Mouse (Mus musculus): ENCODE results near the gene Anks1.
A peak's percentile ranks its signal among the peaks of the same experiment; 100 is the strongest.
"Not testable (repeated sequence)": the region's sequence is repeated elsewhere in the genome, so short reads cannot be mapped to it uniquely, and the experiment has no call there.

The Anks1 gene

GRCm38 (mm10) chr17:27931826-27932225 is 22.7 kb downstream of the Anks1 start:
- DNase-seq (ENCODE audit: low spot score in 2 of 2): no peak

GRCm38 (mm10) chr17:27934136-27934910 is 25.2 kb downstream of the Anks1 start:
- DNase-seq (ENCODE audit: low spot score in 2 of 2): no peak

- DNase-seq (ENCODE audit: low spot score in 2 of 2): no peak
Measured at GRCm38 (mm10) chr17:27935091-27935490, 26.0 kb downstream of the Anks1 start.

GRCm38 (mm10) chr17:27937054-27937615 is 28.0 kb downstream of the Anks1 start:
- no peak for DNase-seq (ENCODE audit: low spot score in 2 of 2)

- DNase-seq (ENCODE audit: low spot score in 2 of 2): no peak
Measured at GRCm38 (mm10) chr17:27938121-27938754, 29.1 kb downstream of the Anks1 start.

- no peak for DNase-seq (ENCODE audit: low spot score in 2 of 2)
Measured at GRCm38 (mm10) chr17:27939028-27939427, 29.9 kb downstream of the Anks1 start.

GRCm38 (mm10) chr17:27940352-27940751 is 31.2 kb downstream of the Anks1 start:
- DNase-seq (ENCODE audit: low spot score in 2 of 2): no peak

GRCm38 (mm10) chr17:27941178-27941577 is 32.1 kb downstream of the Anks1 start:
- no peak for DNase-seq (ENCODE audit: low spot score in 2 of 2)

- no peak for DNase-seq (ENCODE audit: low spot score in 2 of 2)
Measured at GRCm38 (mm10) chr17:27941698-27942097, 32.6 kb downstream of the Anks1 start.

- no peak for DNase-seq (ENCODE audit: low spot score in 2 of 2)
Measured at GRCm38 (mm10) chr17:27942131-27942530, 33.0 kb downstream of the Anks1 start.

GRCm38 (mm10) chr17:27945546-27946216 is 36.6 kb downstream of the Anks1 start:
- no peak for DNase-seq (ENCODE audit: low spot score in 2 of 2)

GRCm38 (mm10) chr17:27946371-27946770 is 37.3 kb downstream of the Anks1 start:
- no peak for DNase-seq (ENCODE audit: low spot score in 2 of 2)

GRCm38 (mm10) chr17:27947155-27947554 is 38.0 kb downstream of the Anks1 start:
- DNase-seq (ENCODE audit: low spot score in 2 of 2): no peak

- DNase-seq (ENCODE audit: low spot score in 2 of 2): no peak
Measured at GRCm38 (mm10) chr17:27953136-27953535, 44.0 kb downstream of the Anks1 start.

GRCm38 (mm10) chr17:27954629-27955402 is 45.7 kb downstream of the Anks1 start:
- no peak for DNase-seq (ENCODE audit: low spot score in 2 of 2)

GRCm38 (mm10) chr17:27957649-27958048 is 48.5 kb downstream of the Anks1 start:
- no peak for DNase-seq (ENCODE audit: low spot score in 2 of 2)

GRCm38 (mm10) chr17:27960128-27961111 is 51.3 kb downstream of the Anks1 start:
- DNase-seq (ENCODE audit: low spot score in 2 of 2): peak; percentile 48 to 74

- DNase-seq (ENCODE audit: low spot score in 2 of 2): not testable (repeated sequence)
Measured at GRCm38 (mm10) chr17:27963120-27963519, 54.0 kb downstream of the Anks1 start.

- no peak for DNase-seq (ENCODE audit: low spot score in 2 of 2)
Measured at GRCm38 (mm10) chr17:27964607-27965006, 55.5 kb downstream of the Anks1 start.

- no peak for DNase-seq (ENCODE audit: low spot score in 2 of 2)
Measured at GRCm38 (mm10) chr17:27965292-27965691, 56.2 kb downstream of the Anks1 start.
